Mouse (Mus musculus): ENCODE data around the gene Ak2. TPM values are rescaled to one million over a fixed set of nuclear protein-coding genes. Genes with fewer than 3 reads are reported as not detected.
A peak's percentile ranks its signal among the peaks of the same experiment; 100 is the strongest.

Ak2 gene
- total and polyA plus RNA-seq, 2 experiments from 2014 or later, result 58.6 to 148 TPM

GRCm38 (mm10) chr4:128949470-128950005, 42.2 kb upstream of the Ak2 start:
- WGBS, result 35% methylated on average over 15 of the region's 15 CpGs
- H3K27ac ChIP-seq (ENCODE audit: low read depth), result no peak overlapping the region
- no peak for TF ChIP-seq EP300 (IDR thresholded peaks at IDR 0.05; ENCODE audit: low read depth)
- H3K4me2 ChIP-seq (ENCODE audit: low read depth, low read length), result no peak overlapping the region
- DNase-seq (ENCODE audit: low spot score), result no peak
- H3K4me1 ChIP-seq (ENCODE audit: control insufficient read depth, insufficient read depth), result no peaks in the 10 kb centered on the region
- no peaks in the 10 kb centered on the region for H3K36me3 ChIP-seq (replicated peaks; ENCODE audit: control insufficient read depth, insufficient read depth, low read length)
- ATAC-seq (ENCODE audit: insufficient read depth, low read depth), result no peak
- no peaks in the 10 kb centered on the region for H3K9me3 ChIP-seq (replicated peaks; ENCODE audit: control insufficient read depth, low read length)
- no peak overlapping the region for H3K4me3 ChIP-seq (ENCODE audit: low read depth, low read length)
- H3K27me3 ChIP-seq (ENCODE audit: control insufficient read depth, insufficient read depth, low read length), result no peaks in the 10 kb centered on the region
- H3K9ac ChIP-seq (replicated peaks; ENCODE audit: low read depth, low read length), result no peak overlapping the region

- no peaks in the 10 kb centered on the region for H3K4me1 ChIP-seq (ENCODE audit: control insufficient read depth, insufficient read depth)
- ATAC-seq (ENCODE audit: insufficient read depth, low read depth) (no peak), DNase-seq (ENCODE audit: low spot score) (no peak)
- no peaks in the 10 kb centered on the region for H3K9me3 ChIP-seq (replicated peaks; ENCODE audit: control insufficient read depth, low read length)
- TF ChIP-seq CTCF (IDR thresholded peaks at IDR 0.05; ENCODE audit: low read depth) (no peak), EP300 (IDR thresholded peaks at IDR 0.05; ENCODE audit: low read depth) (no peak)
- no peaks in the 10 kb centered on the region for H3K36me3 ChIP-seq (replicated peaks; ENCODE audit: control insufficient read depth, insufficient read depth, low read length)
- H3K4me2 ChIP-seq (ENCODE audit: low read depth, low read length), result no peak overlapping the region
- no peaks in the 10 kb centered on the region for H3K27me3 ChIP-seq (ENCODE audit: control insufficient read depth, insufficient read depth, low read length)
- H3K4me3 ChIP-seq (ENCODE audit: low read depth, low read length), result no peak overlapping the region
- H3K9ac ChIP-seq (replicated peaks; ENCODE audit: low read depth, low read length), result no peak overlapping the region
- no peak overlapping the region for H3K27ac ChIP-seq (ENCODE audit: low read depth)
- WGBS, result 60% methylated on average over 5 of the region's 5 CpGs
Observed at GRCm38 (mm10) chr4:128950461-128950860, 41.3 kb upstream of the Ak2 start.

- WGBS, result 80% methylated on average over 5 of the region's 5 CpGs
- no peaks in the 10 kb centered on the region for H3K36me3 ChIP-seq (replicated peaks; ENCODE audit: control insufficient read depth, insufficient read depth, low read length)
- no peak overlapping the region for H3K27ac ChIP-seq (ENCODE audit: low read depth)
- no peak overlapping the region for H3K4me3 ChIP-seq (ENCODE audit: low read depth, low read length)
- TF ChIP-seq EP300 (IDR thresholded peaks at IDR 0.05; ENCODE audit: low read depth) (no peak), CTCF (IDR thresholded peaks at IDR 0.05; ENCODE audit: low read depth) (no peak)
- H3K4me1 ChIP-seq (ENCODE audit: control insufficient read depth, insufficient read depth), result 0 out of 2 replicates have a peak, but pooled peaks cover 8% of the 10 kb centered on the region
- DNase-seq (ENCODE audit: low spot score) (no peak), ATAC-seq (ENCODE audit: insufficient read depth, low read depth) (no peak)
- no peaks in the 10 kb centered on the region for H3K27me3 ChIP-seq (ENCODE audit: control insufficient read depth, insufficient read depth, low read length)
- H3K9me3 ChIP-seq (replicated peaks; ENCODE audit: control insufficient read depth, low read length), result no peaks in the 10 kb centered on the region
- H3K4me2 ChIP-seq (ENCODE audit: low read depth, low read length), result no peak overlapping the region
- H3K9ac ChIP-seq (replicated peaks; ENCODE audit: low read depth, low read length), result no peak overlapping the region
Observed at GRCm38 (mm10) chr4:128953851-128954250, 37.9 kb upstream of the Ak2 start.

- H3K27ac ChIP-seq (ENCODE audit: low read depth), result peak overlapping the region; percentile 39
- H3K36me3 ChIP-seq (replicated peaks; ENCODE audit: control insufficient read depth, insufficient read depth, low read length), result no peaks in the 10 kb centered on the region
- 24% methylated on average over 11 of the region's 11 CpGs for whole genome bisulfite sequencing
- H3K9ac ChIP-seq (replicated peaks; ENCODE audit: low read depth, low read length), result no peak overlapping the region
- H3K27me3 ChIP-seq (ENCODE audit: control insufficient read depth, insufficient read depth, low read length), result no peaks in the 10 kb centered on the region
- no peak overlapping the region for H3K4me3 ChIP-seq (ENCODE audit: low read depth, low read length)
- H3K4me1 ChIP-seq (ENCODE audit: control insufficient read depth, insufficient read depth), result 0 out of 2 replicates have a peak, but pooled peaks cover 8% of the 10 kb centered on the region
- TF ChIP-seq CTCF (IDR thresholded peaks at IDR 0.05; ENCODE audit: low read depth), result peak; percentile 62
- no peak for TF ChIP-seq EP300 (IDR thresholded peaks at IDR 0.05; ENCODE audit: low read depth)
- no peaks in the 10 kb centered on the region for H3K9me3 ChIP-seq (replicated peaks; ENCODE audit: control insufficient read depth, low read length)
- DNase-seq (ENCODE audit: low spot score), result peak; percentile 71
- no peak overlapping the region; the same call in 1 of the 2 replicates for H3K4me2 ChIP-seq (ENCODE audit: low read depth, low read length)
- ATAC-seq (ENCODE audit: insufficient read depth, low read depth), result peak; percentile 67
Observed at GRCm38 (mm10) chr4:128957155-128957911, 34.4 kb upstream of the Ak2 start.

- DNase-seq (ENCODE audit: low spot score) (no peak), ATAC-seq (ENCODE audit: insufficient read depth, low read depth) (no peak)
- H3K4me3 ChIP-seq (ENCODE audit: low read depth, low read length), result no peak overlapping the region
- WGBS, result 73% methylated on average over 11 of the region's 11 CpGs
- H3K36me3 ChIP-seq (replicated peaks; ENCODE audit: control insufficient read depth, insufficient read depth, low read length), result no peaks in the 10 kb centered on the region
- peak overlapping the region; percentile 39 for H3K27ac ChIP-seq (ENCODE audit: low read depth)
- no peak overlapping the region for H3K4me2 ChIP-seq (ENCODE audit: low read depth, low read length)
- H3K9ac ChIP-seq (replicated peaks; ENCODE audit: low read depth, low read length), result no peak overlapping the region
- no peaks in the 10 kb centered on the region for H3K27me3 ChIP-seq (ENCODE audit: control insufficient read depth, insufficient read depth, low read length)
- H3K4me1 ChIP-seq (ENCODE audit: control insufficient read depth, insufficient read depth), result 0 out of 2 replicates have a peak, but pooled peaks cover 8% of the 10 kb centered on the region
- TF ChIP-seq CTCF (IDR thresholded peaks at IDR 0.05; ENCODE audit: low read depth) (no peak), EP300 (IDR thresholded peaks at IDR 0.05; ENCODE audit: low read depth) (no peak)
- H3K9me3 ChIP-seq (replicated peaks; ENCODE audit: control insufficient read depth, low read length), result no peaks in the 10 kb centered on the region
Observed at GRCm38 (mm10) chr4:128958156-128958555, 33.6 kb upstream of the Ak2 start.
